Mouse (Mus musculus) ES-E14 (cell line): ENCODE measurements around the gene Zfp760. TPM values are rescaled to one million over a fixed set of nuclear protein-coding genes. Genes with fewer than 3 reads are reported as not detected.

ENCODE experiments used
- DNase-seq: peaks from one replicate; pipeline ENCODE4 v3.0.0-alpha.2; 2013; ENCODE audit warnings: low read depth, low spot score
- H3K27ac ChIP-seq: 2 replicates; pipeline ENCODE4 v1.5.1; 2012; ENCODE audit warnings: low read depth, mild to moderate bottlenecking, low read length, moderate library complexity, mixed read lengths; ENCODE audit not compliant: poor library complexity, insufficient read depth, severe bottlenecking
- H3K36me3 ChIP-seq: 2 replicates; pipeline ENCODE4 v1.6.1; 2012; ENCODE audit warnings: mild to moderate bottlenecking, low read length, moderate library complexity, mixed read lengths; ENCODE audit not compliant: control insufficient read depth, poor library complexity, insufficient read depth, severe bottlenecking
- H3K4me1 ChIP-seq, 2 experiments: fragments of 150-350 bp in 1 of 2; sonication (generic) in 1 of 2; 2 replicates each; pipeline ENCODE4 v1.6.1; 2012; ENCODE audit warnings: low read length in 2 of 2, mild to moderate bottlenecking in 1 of 2, mixed read lengths in 1 of 2; ENCODE audit not compliant: control insufficient read depth in 2 of 2, insufficient read depth in 2 of 2, poor library complexity in 1 of 2
- H3K4me3 ChIP-seq, 2 experiments: fragments of 150-350 bp in 1 of 2; sonication (generic) in 1 of 2; 2 replicates each; pipeline ENCODE4 v1.5.1; 2012; ENCODE audit warnings: low read length in 2 of 2, low read depth in 1 of 2, mild to moderate bottlenecking in 1 of 2, mixed read lengths in 1 of 2; ENCODE audit not compliant: insufficient read depth in 1 of 2, poor library complexity in 1 of 2, severe bottlenecking in 1 of 2
- H3K9ac ChIP-seq: 2 replicates; pipeline ENCODE4 v1.6.1; 2012; ENCODE audit warnings: low read depth, mild to moderate bottlenecking, low read length, mixed read lengths; ENCODE audit not compliant: poor library complexity, insufficient read depth, severe bottlenecking
- H3K9me3 ChIP-seq: fragments of 150-350 bp; sonication (generic); 2 replicates; pipeline ENCODE4 v1.6.1; 2012; ENCODE audit warnings: low read depth, mild to moderate bottlenecking, low read length; ENCODE audit not compliant: control insufficient read depth, insufficient read depth
- CHD2 ChIP-seq: IDR thresholded peaks from 2 replicates; pipeline ENCODE4 v1.6.1; 2014; ENCODE audit warnings: mild to moderate bottlenecking, low read depth, low read length, inconsistent platforms
- HCFC1 ChIP-seq: IDR thresholded peaks from 2 replicates; pipeline ENCODE4 v1.6.1; 2012; ENCODE audit warnings: low read length, inconsistent platforms, borderline replicate concordance; ENCODE audit not compliant: insufficient read depth
- MAFK ChIP-seq: IDR thresholded peaks from 2 replicates; pipeline ENCODE4 v1.6.1; 2014; ENCODE audit warnings: mild to moderate bottlenecking, low read depth, low read length, inconsistent platforms; ENCODE audit not compliant: insufficient read depth
- ZC3H11A ChIP-seq: IDR thresholded peaks from 2 replicates; pipeline ENCODE4 v1.6.1; 2012; ENCODE audit warnings: low read depth, mild to moderate bottlenecking, inconsistent platforms, low read length, borderline replicate concordance
- ZNF384 ChIP-seq: IDR thresholded peaks from 2 replicates; pipeline ENCODE4 v1.6.1; 2012; ENCODE audit warnings: low read depth, low read length, inconsistent platforms
- in situ Hi-C, 2 experiments: fragments of 600-800 bp; cut with MboI; formaldehyde crosslinking; loops; one replicate each; pipeline ENCODE4 v1.15.1; 2025; ENCODE audit warnings: low sequenced_read_pairs in 2 of 2, inconsistent platforms in 1 of 2; ENCODE audit not compliant: unreplicated experiment in 2 of 2
- total RNA-seq: library from RNA; depleted of rRNA; stranded (reverse); fragments of 300-350 nt; gene quantifications from 2 replicates; pipeline ENCODE4 v1.2.3, GENCODE M21; 2012

The Zfp760 gene
- total RNA-seq, 1 experiment, result 10.0 TPM

- H3K4me1 ChIP-seq, result no peaks in the 10 kb centered on the region
- H3K9me3 ChIP-seq, result no peaks in the 10 kb centered on the region
- in situ Hi-C loops, result no loop called here
- H3K36me3 ChIP-seq, result no peaks in the 10 kb centered on the region
- H3K9ac ChIP-seq, result no peak overlapping the region
- TF ChIP-seq ZC3H11A, result no peak
- TF ChIP-seq MAFK, result no peak
- no peak for TF ChIP-seq ZNF384
- TF ChIP-seq CHD2, result no peak
- TF ChIP-seq HCFC1, result no peak
- H3K4me3 ChIP-seq, result no peak overlapping the region
- no peak for DNase-seq
- no peak overlapping the region for H3K27ac ChIP-seq
These were observed 14.2 kb upstream of the Zfp760 start for GRCm38 (mm10) chr17:21693342-21693741.

- no peak overlapping the region for H3K4me3 ChIP-seq
- no peaks in the 10 kb centered on the region for H3K4me1 ChIP-seq
- no peaks in the 10 kb centered on the region for H3K9me3 ChIP-seq
- in situ Hi-C loops, result no loop called here
- no peak for DNase-seq
- no peak overlapping the region for H3K9ac ChIP-seq
- TF ChIP-seq MAFK, result no peak
- no peak for TF ChIP-seq CHD2
- no peak for TF ChIP-seq ZNF384
- no peak for TF ChIP-seq ZC3H11A
- no peak for TF ChIP-seq HCFC1
- no peak overlapping the region for H3K27ac ChIP-seq
- H3K36me3 ChIP-seq, result no peaks in the 10 kb centered on the region
These were observed 11.5 kb upstream of the Zfp760 start for GRCm38 (mm10) chr17:21696073-21696472.

DNA sequence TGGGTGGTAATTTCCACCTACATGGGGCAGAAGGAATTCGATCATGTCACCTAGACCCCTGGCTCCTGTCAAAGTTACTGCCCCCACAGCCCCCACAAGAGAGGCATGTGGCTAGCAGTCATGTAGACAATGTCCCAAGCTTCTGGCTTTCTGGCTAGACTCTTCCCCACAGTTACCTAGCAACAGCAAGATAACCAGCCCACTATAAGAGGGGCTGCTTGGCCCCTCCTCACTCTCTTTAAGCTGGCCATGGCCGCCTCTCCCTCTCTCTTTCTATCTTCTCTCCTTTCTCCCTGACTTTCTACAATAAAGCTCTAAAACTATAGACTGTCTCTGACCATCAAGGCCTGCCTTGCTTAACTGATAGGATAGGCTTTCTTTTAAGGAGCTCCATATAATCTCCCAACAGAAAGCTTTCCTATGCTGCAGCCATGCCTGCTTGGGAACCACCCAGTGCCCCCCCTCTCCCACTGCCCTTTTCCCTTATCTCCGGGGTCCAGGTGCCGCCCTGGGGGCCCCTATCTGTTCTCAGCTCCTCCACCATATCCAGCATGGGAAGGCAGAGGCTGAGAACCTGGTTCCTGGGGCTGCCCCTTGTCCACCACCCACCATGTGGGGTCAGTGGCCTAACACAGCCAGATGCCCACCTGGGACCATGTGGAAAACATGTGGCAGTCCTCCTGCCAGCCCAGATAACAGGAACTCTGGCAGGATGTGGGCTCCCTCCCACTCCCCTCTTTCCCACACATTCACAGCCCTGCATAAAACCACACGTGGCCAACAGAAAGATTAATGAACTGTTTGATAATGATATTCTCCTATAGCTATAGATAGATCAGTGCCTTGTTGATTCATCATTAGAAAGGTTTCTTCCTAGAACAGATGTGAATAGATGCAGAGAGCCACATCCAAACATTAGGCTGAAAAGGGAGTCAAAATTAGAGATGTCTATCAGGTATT lies 5.0 kb upstream of the Zfp760 start:
- H3K36me3 ChIP-seq, result no peaks in the 10 kb centered on the region
- no peak overlapping the region for H3K9ac ChIP-seq
- no peaks in the 10 kb centered on the region for H3K9me3 ChIP-seq
- in situ Hi-C loops, result no loop called here
- H3K4me3 ChIP-seq, result no peak overlapping the region
- no peak overlapping the region for H3K27ac ChIP-seq
- no peaks in the 10 kb centered on the region for H3K4me1 ChIP-seq
- no peak for TF ChIP-seq ZNF384
- DNase-seq, result no peak

GRCm38 (mm10) chr17:21703414-21703813 lies 4.1 kb upstream of the Zfp760 start:
- DNase-seq, result no peak
- Histone ChIP-seq H3K4me1 (no peaks in the 10 kb centered on the region), H3K36me3 (no peaks in the 10 kb centered on the region), H3K9ac (no peak overlapping the region), H3K9me3 (no peaks in the 10 kb centered on the region), H3K27ac (no peak overlapping the region), H3K4me3 (no peak overlapping the region)
- no peak for TF ChIP-seq MAFK
- no peak for TF ChIP-seq ZC3H11A
- no peak for TF ChIP-seq ZNF384
- TF ChIP-seq HCFC1, result no peak
- TF ChIP-seq CHD2, result no peak
- in situ Hi-C loops, result no loop called here
